Mouse (Mus musculus) G1E (cell line): ENCODE data around the gene Epha5. TPM values are rescaled to one million over a fixed set of nuclear protein-coding genes. Genes with fewer than 3 reads are reported as not detected.

Experiments
- ATAC-seq: 2 replicates; pipeline ENCODE4 v1.8.0; 2016; ENCODE audit warnings: mild to moderate bottlenecking; ENCODE audit not compliant: insufficient number of reproducible peaks, poor library complexity, low FRiP score, severe bottlenecking; ENCODE audit errors: extremely low read depth
- DNase-seq: peaks from one replicate; pipeline ENCODE4 v3.0.0; 2012; ENCODE audit warnings: low spot score
- H3K27me3 ChIP-seq: 2 replicates; pipeline ENCODE4 v1.6.1; 2012; ENCODE audit warnings: mild to moderate bottlenecking, low read length, inconsistent platforms; ENCODE audit not compliant: insufficient read depth
- H3K36me3 ChIP-seq: replicated peaks from 2 replicates; pipeline ENCODE3; 2012; ENCODE audit warnings: mild to moderate bottlenecking, inconsistent platforms
- H3K4me1 ChIP-seq: 2 replicates; pipeline ENCODE4 v1.6.1; 2012; ENCODE audit warnings: low read depth, low read length, inconsistent platforms, mixed read lengths; ENCODE audit not compliant: insufficient read depth
- H3K4me3 ChIP-seq: 2 replicates; pipeline ENCODE4 v1.5.1; 2012; ENCODE audit warnings: low read depth, mild to moderate bottlenecking, inconsistent platforms, low read length, moderate library complexity, mixed read lengths
- H3K9me3 ChIP-seq: replicated peaks from 2 replicates; pipeline ENCODE4 v1.6.1; 2012; ENCODE audit warnings: inconsistent platforms
- CTCF ChIP-seq: IDR thresholded peaks from 2 replicates; pipeline ENCODE4 v1.5.1; 2012; ENCODE audit warnings: low read depth, low read length, inconsistent platforms, mixed read lengths
- GATA1 ChIP-seq: IDR thresholded peaks from 2 replicates; pipeline ENCODE4 v1.6.1; 2012; ENCODE audit warnings: borderline replicate concordance, low read length, inconsistent platforms, mixed read lengths
- GATA2 ChIP-seq: IDR thresholded peaks from 2 replicates; pipeline ENCODE4 v1.6.1; 2012; ENCODE audit warnings: low read depth, low read length, inconsistent platforms, borderline replicate concordance
- POLR2AphosphoS5 ChIP-seq: IDR thresholded peaks from 2 replicates; pipeline ENCODE4 v1.6.1; 2012; ENCODE audit warnings: low read depth, low read length, inconsistent platforms; ENCODE audit not compliant: insufficient replicate concordance
- TAL1 ChIP-seq: conservative IDR thresholded peaks from 2 replicates; pipeline ENCODE4 v1.6.1; 2012; ENCODE audit warnings: low read depth, low read length, inconsistent platforms, mixed read lengths
- polyA plus RNA-seq: library from polyadenylated mRNA; stranded (reverse); fragments of >175 nt; gene quantifications from 2 replicates; pipeline ENCODE4 v1.2.3, GENCODE M21; 2012
- total RNA-seq, 2 experiments: library from RNA; stranded (forward) in 1 of 2; stranded (reverse) in 1 of 2; fragments of 200-1000 nt in 1 of 2; fragments of >200 nt in 1 of 2; fragmentation: Nextera tagmentation in 1 of 2; gene quantifications; 2 replicates each; pipeline ENCODE4 v1.2.3; 2014 to 2017

Epha5 gene
- total and polyA plus RNA-seq, 3 experiments, result 0.22 TPM; not detected in 2

DNA sequence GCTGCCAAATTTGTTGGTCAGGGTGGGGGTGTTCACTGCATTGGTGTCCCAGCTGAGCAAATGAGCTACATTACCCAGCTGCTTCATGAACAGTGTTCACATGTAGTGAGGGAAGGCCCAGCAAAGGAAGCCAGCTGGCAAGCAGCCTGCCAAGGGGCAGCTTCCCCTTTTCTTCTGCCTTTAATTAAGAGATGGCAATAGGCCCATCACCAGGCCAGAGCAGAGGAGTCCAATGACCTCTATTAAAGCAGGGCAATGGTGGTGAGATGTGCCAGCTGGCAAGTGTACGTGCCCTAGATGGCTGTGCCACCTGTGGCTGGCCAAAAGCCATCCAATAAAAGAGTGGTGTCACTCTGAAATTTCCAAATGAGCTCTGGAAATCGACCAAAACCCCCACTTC, 264.1 kb downstream of the Epha5 start:
- Histone ChIP-seq H3K4me3 (no peak overlapping the region), H3K27me3 (no peaks in the 10 kb centered on the region), H3K4me1 (no peaks in the 10 kb centered on the region), H3K9me3 (peaks cover 6% of the 10 kb centered on the region; the same call in 1 of the 2 replicates), H3K36me3 (no peaks in the 10 kb centered on the region)
- DNase-seq (no peak), ATAC-seq (no peak)
- TF ChIP-seq CTCF (no peak), TAL1 (no peak), GATA2 (no peak), POLR2AphosphoS5 (no peak)

DNA sequence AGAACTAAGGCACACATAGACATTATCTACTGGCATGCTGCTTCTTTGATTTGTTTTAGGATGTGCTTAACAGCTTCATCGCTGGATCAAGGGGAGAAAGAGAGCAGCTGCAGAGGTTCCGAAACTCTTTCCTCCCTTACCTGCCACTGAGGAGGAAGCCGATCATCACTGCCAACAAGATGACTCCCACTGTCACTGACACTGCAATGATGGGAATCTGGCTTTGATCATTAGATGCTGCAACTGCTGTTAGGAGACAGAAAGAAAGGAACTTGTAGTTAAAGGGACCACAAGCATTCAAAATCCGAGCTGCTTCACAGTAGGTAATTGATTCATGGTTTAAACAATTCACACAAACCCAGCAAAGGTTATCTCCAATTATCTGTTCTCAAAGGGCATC, 275.0 kb downstream of the Epha5 start:
- Histone ChIP-seq H3K36me3 (no peaks in the 10 kb centered on the region), H3K9me3 (no peaks in the 10 kb centered on the region), H3K27me3 (no peaks in the 10 kb centered on the region), H3K4me1 (no peaks in the 10 kb centered on the region), H3K4me3 (no peak overlapping the region)
- DNase-seq, result no peak
- no peak for TF ChIP-seq TAL1
- no peak for TF ChIP-seq GATA1
- ATAC-seq, result no peak

DNA sequence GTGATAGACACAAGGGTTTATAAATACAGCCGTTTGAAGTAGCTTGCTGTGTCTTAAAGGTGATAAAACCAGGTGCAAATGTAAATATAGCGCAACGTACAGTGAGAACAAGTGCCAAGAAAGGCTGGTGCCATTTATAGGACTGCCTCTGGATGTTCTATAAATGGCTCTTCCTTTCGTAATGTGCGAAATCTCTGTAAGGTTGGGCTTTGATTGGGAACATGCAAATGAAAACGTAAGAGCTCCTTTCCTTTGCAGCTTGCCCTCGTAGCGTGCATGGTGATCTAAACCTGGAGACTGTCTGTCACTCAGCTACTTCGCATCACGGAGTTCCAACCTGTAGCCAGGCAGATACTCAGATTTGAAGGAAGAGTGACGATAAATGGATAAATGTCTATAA, 321.2 kb downstream of the Epha5 start:
- TF ChIP-seq POLR2AphosphoS5 (no peak), CTCF (no peak), GATA2 (no peak), GATA1 (no peak), TAL1 (no peak)
- DNase-seq, result no peak
- no peaks in the 10 kb centered on the region for H3K36me3 ChIP-seq
- no peak for ATAC-seq
- H3K9me3 ChIP-seq, result no peaks in the 10 kb centered on the region
- H3K27me3 ChIP-seq, result no peaks in the 10 kb centered on the region
- H3K4me3 ChIP-seq, result no peak overlapping the region
- H3K4me1 ChIP-seq, result no peaks in the 10 kb centered on the region

DNA sequence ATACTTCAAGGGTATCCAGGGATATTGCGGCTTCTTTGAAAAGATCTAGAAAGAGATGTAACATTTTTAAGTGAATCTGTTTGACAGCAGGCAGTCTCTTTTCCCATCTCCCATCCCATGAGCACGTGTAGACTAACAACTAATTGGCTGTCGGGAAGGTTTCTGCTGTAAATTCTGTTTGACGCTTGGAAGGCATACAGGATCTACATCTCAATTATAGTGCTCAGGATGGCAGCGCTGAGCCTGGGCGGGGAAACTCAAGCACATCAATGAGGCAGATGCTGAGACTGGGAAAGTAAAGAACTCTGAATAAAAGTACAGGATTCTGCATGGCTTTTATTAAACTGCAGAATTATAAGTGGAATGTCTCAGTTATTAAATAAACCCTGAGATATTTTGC, 335.9 kb downstream of the Epha5 start:
- TF ChIP-seq GATA1, result no peak
- no peak for TF ChIP-seq CTCF
- TF ChIP-seq TAL1, result no peak
- TF ChIP-seq POLR2AphosphoS5, result no peak
- TF ChIP-seq GATA2, result no peak
- H3K4me3 ChIP-seq, result no peak overlapping the region
- H3K36me3 ChIP-seq, result no peaks in the 10 kb centered on the region
- ATAC-seq (no peak), DNase-seq (no peak)
- no peaks in the 10 kb centered on the region for H3K27me3 ChIP-seq
- no peaks in the 10 kb centered on the region for H3K4me1 ChIP-seq
- H3K9me3 ChIP-seq, result no peaks in the 10 kb centered on the region

DNA sequence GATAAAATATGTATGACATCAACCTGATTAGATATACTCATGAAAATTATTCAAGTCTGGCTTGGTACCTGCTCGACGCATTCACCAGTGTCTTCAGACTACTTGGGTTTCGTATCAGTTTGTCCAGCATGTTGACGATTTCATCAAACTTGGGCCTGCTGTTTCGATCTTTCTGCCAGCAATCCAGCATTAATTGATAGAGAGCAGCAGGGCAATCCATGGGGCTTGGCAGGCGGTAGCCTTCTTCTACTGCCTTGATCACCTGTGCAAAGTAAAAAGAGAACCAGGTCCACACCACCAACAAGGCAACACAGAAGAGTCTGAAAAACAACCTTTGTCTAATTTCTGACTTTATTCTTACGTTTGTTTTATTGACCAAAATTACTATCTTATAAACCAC, 346.2 kb downstream of the Epha5 start:
- Histone ChIP-seq H3K36me3 (no peaks in the 10 kb centered on the region), H3K9me3 (no peaks in the 10 kb centered on the region), H3K27me3 (no peaks in the 10 kb centered on the region), H3K4me1 (no peaks in the 10 kb centered on the region), H3K4me3 (no peak overlapping the region)
- DNase-seq (no peak), ATAC-seq (no peak)
- no peak for TF ChIP-seq POLR2AphosphoS5
- TF ChIP-seq GATA1, result no peak
- TF ChIP-seq CTCF, result no peak
- TF ChIP-seq GATA2, result no peak
- no peak for TF ChIP-seq TAL1

DNA sequence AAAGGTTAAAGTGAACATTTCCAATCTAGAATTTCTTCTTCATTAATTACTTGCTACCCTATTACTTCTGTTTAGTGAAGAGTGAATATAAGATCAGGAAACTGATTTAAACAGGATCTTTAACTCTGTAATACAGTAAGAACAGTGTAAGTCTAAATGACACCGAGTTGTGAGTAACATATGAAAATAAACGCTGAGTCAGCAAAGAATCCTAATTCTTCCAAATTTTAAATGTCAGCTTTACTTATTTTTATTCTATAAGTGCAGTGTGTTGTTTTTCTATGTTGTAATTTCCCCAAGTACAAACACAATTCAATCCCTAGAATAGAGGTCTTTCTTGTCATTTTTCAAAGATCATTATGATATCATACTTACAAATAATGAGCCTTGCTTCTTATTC, 363.3 kb downstream of the Epha5 start:
- H3K27me3 ChIP-seq, result no peaks in the 10 kb centered on the region
- no peak for TF ChIP-seq TAL1
- TF ChIP-seq GATA1, result no peak
- no peak for TF ChIP-seq CTCF
- TF ChIP-seq POLR2AphosphoS5, result no peak
- no peak for TF ChIP-seq GATA2
- no peaks in the 10 kb centered on the region for H3K36me3 ChIP-seq
- H3K4me3 ChIP-seq, result no peak overlapping the region
- DNase-seq, result no peak
- H3K4me1 ChIP-seq, result no peaks in the 10 kb centered on the region
- H3K9me3 ChIP-seq, result no peaks in the 10 kb centered on the region
- no peak for ATAC-seq

DNA sequence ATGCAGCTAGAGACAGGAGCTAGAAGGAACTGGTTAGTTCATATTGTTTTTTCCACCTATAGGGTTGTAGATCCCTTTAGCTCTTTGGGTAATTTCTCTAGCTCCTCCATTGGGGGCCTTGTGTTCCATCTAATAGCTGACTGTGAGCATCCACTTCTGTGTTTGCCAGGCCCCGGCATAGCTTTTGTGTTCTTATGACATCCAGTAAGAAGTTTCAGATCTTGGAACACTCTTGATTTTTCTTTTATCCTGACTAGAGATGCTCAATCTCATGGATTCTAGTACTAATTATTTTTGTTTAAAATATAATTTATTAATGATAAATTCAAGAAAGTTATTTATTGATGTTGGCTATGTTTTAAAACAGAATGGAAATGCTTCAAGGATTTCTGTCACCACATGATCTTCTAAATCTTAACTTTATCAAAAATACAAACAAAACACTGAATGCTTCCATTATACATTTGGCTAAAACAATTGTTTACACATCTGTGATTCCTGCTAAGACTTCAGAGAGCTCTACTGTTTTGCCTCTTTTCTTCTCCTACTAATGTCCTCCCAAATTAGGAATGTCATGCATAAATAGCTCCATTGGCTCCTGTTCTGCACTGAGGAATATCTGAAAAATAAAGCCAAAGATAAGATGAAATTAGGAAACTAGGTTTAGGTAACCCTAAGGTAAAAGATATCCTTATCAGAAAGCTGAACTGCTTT, 379.8 kb downstream of the Epha5 start:
- H3K4me1 ChIP-seq, result no peaks in the 10 kb centered on the region
- no peak for ATAC-seq
- DNase-seq, result no peak
- H3K4me3 ChIP-seq, result no peak overlapping the region
- H3K27me3 ChIP-seq, result no peaks in the 10 kb centered on the region
- no peaks in the 10 kb centered on the region; the same call in 1 of the 2 replicates for H3K9me3 ChIP-seq
- TF ChIP-seq GATA1 (no peak), CTCF (no peak), TAL1 (no peak), POLR2AphosphoS5 (no peak), GATA2 (no peak)
- no peaks in the 10 kb centered on the region for H3K36me3 ChIP-seq
